Mouse (Mus musculus) myocyte (in vitro differentiated cells): Measurements from ENCODE around the gene Slmap. TPM values are rescaled to one million over a fixed set of nuclear protein-coding genes. Genes with fewer than 3 reads are reported as not detected.
"Not testable (repeated sequence)": the region's sequence is repeated elsewhere in the genome, so short reads cannot be mapped to it uniquely, and the experiment has no call there.

Experiments used
- H3K27me3 ChIP-seq: one replicate; pipeline ENCODE4 v1.6.1; 2011; ENCODE audit not compliant: control insufficient read depth, insufficient read depth, insufficient read length
- H3K36me3 ChIP-seq: one replicate; pipeline ENCODE4 v1.6.1; 2011; ENCODE audit not compliant: control insufficient read depth, insufficient read depth
- H3K4me2 ChIP-seq: one replicate; pipeline ENCODE4 v1.6.1; 2011; ENCODE audit warnings: low read depth, control low read depth
- H3K4me3 ChIP-seq: one replicate; pipeline ENCODE4 v1.5.1; 2011; ENCODE audit warnings: mild to moderate bottlenecking, control low read depth, moderate library complexity
- H3K79me2 ChIP-seq: one replicate; pipeline ENCODE4 v1.6.1; 2011; ENCODE audit not compliant: control insufficient read depth, insufficient read depth
- H3ac ChIP-seq: one replicate; pipeline ENCODE4 v1.6.1; 2011; ENCODE audit not compliant: control insufficient read depth, insufficient read length
- CEBPB ChIP-seq: IDR thresholded peaks from 2 replicates; pipeline ENCODE4 v1.6.1; 2011; ENCODE audit warnings: mild to moderate bottlenecking, moderate library complexity; ENCODE audit not compliant: poor library complexity, insufficient read depth, severe bottlenecking
- E2F4 ChIP-seq: IDR thresholded peaks from one replicate; pipeline ENCODE4 v1.6.1; 2011; ENCODE audit warnings: mild to moderate bottlenecking, control low read depth, moderate library complexity; ENCODE audit not compliant: insufficient read depth
- MAX ChIP-seq: IDR thresholded peaks from one replicate; pipeline ENCODE4 v1.6.1; 2011; ENCODE audit warnings: low read depth, mild to moderate bottlenecking, control low read depth
- MYOD1 ChIP-seq, 3 experiments: IDR thresholded peaks; one replicate each; pipeline ENCODE4 v1.6.1; 2011; ENCODE audit warnings: control low read depth in 2 of 3, low read depth in 2 of 3, mild to moderate bottlenecking in 2 of 3, moderate library complexity in 1 of 3; ENCODE audit not compliant: insufficient read length in 2 of 3, control insufficient read depth in 1 of 3
- MYOG ChIP-seq, 3 experiments: IDR thresholded peaks; one replicate each; pipeline ENCODE4 v1.6.1; 2011; ENCODE audit warnings: control low read depth in 2 of 3, low read depth in 2 of 3, mild to moderate bottlenecking in 2 of 3; ENCODE audit not compliant: insufficient read length in 2 of 3, control insufficient read depth in 1 of 3, insufficient read depth in 1 of 3
- POLR2A ChIP-seq: IDR thresholded peaks from one replicate; pipeline ENCODE4 v1.6.1; 2011; ENCODE audit warnings: low read depth, mild to moderate bottlenecking, control low read depth, moderate library complexity; ENCODE audit not compliant: insufficient read length
- POLR2AphosphoS2 ChIP-seq: IDR thresholded peaks from one replicate; pipeline ENCODE4 v1.6.1; 2011; ENCODE audit warnings: low read depth, control low read depth; ENCODE audit not compliant: insufficient read length
- REST ChIP-seq: IDR thresholded peaks from one replicate; pipeline ENCODE4 v1.6.1; 2011; ENCODE audit warnings: mild to moderate bottlenecking, control low read depth, moderate library complexity; ENCODE audit not compliant: insufficient read depth, insufficient read length
- SRF ChIP-seq: IDR thresholded peaks from one replicate; pipeline ENCODE4 v1.6.1; 2011; ENCODE audit warnings: low read depth; ENCODE audit not compliant: control insufficient read depth, insufficient read length
- TCF12 ChIP-seq: IDR thresholded peaks from one replicate; pipeline ENCODE4 v1.6.1; 2011; ENCODE audit warnings: mild to moderate bottlenecking, control low read depth; ENCODE audit not compliant: poor library complexity, insufficient read depth, severe bottlenecking
- TCF3 ChIP-seq: IDR thresholded peaks from one replicate; pipeline ENCODE4 v1.6.1; 2011; ENCODE audit warnings: low read depth, control low read depth; ENCODE audit not compliant: insufficient read length
- USF1 ChIP-seq: IDR thresholded peaks from one replicate; pipeline ENCODE4 v1.6.1; 2011; ENCODE audit warnings: low read depth, mild to moderate bottlenecking, control low read depth, moderate library complexity
- polyA plus RNA-seq: library from polyadenylated mRNA; unstranded; fragments of >200 nt; fragmentation: generic; extraction: Trizol; gene quantifications from one replicate; pipeline ENCODE4 v1.2.1, GENCODE M21; 2012; ENCODE audit warnings: missing spikeins

The Slmap gene
- polyA plus RNA-seq, 1 experiment = 15.5 TPM

DNA sequence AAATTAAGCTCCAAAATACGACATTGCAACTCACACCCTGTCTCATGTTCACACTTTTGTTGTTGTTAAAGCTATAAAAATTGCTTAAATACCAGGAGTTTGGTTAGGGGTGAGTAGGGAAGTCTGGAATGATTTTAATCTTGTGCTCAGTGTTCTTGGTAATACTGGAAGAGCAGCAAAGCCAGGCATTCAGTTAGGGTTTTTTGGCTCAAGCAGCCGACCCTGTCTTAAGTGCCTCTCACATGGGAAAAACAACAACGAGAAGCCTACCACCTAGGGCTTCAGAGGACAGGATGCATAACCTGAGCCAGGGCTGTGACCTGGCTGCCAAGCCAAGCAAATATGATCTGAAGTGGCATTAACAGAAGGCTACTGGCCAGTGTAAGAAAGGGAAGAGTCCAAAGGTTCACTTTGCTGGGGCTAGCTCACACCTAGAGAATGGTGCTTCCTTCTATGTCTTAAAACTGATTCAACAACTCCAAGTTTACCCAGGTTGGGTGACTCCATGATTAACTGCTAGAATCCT lies 41.6 kb upstream of the Slmap start:
- Histone ChIP-seq H3K4me2 (no peak overlapping the region), H3K79me2 (peaks cover 17% of the 10 kb centered on the region), H3K27me3 (no peaks in the 10 kb centered on the region), H3K36me3 (no peaks in the 10 kb centered on the region), H3K4me3 (no peak overlapping the region), H3ac (no peak overlapping the region)
- no peak for TF ChIP-seq TCF3
- no peak for TF ChIP-seq REST
- TF ChIP-seq CEBPB = no peak
- TF ChIP-seq MAX = no peak
- no peak for TF ChIP-seq MYOG (IDR thresholded peaks at IDR 0.05; ENCODE audit: control insufficient read depth in 1 of 3, insufficient read depth in 1 of 3, insufficient read length in 2 of 3, low read depth in 2 of 3)
- no peak for TF ChIP-seq SRF

DNA sequence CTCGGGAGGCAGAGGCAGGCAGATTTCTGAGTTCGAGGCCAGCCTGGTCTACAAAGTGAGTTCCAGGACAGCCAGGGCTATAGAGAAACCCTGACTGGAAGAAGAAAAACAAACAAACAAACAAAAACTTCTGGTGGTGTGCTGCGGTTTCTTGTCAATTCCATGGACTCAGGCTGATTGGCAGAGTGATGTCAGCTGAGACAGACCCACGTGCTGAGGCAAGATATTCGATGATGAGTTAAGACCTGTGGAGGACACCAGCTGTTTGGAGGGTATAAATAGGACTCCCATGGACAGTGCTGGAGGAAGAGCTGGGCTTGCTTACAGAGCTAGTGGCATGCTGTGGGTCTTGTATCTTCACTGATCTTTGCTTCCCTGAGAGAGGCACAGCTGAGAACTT lies 38.8 kb upstream of the Slmap start, which contains the start of gene Dennd6a:
Gene Dennd6a (plus strand): TSS at position 301 of the 400 bp plus-strand sequence.
- not testable (repeated sequence) for H3K36me3 ChIP-seq, H3K4me2 ChIP-seq, H3K4me3 ChIP-seq, H3ac ChIP-seq, H3K27me3 ChIP-seq, H3K79me2 ChIP-seq
- peak; percentile 65 for TF ChIP-seq USF1
- peak in 2 of 3 experiments; percentile 9 to 22 for TF ChIP-seq MYOD1 (IDR thresholded peaks at IDR 0.05; ENCODE audit: control insufficient read depth in 1 of 3, insufficient read length in 2 of 3, low read depth in 2 of 3)
- TF ChIP-seq MYOG (IDR thresholded peaks at IDR 0.05; ENCODE audit: control insufficient read depth in 1 of 3, insufficient read depth in 1 of 3, insufficient read length in 2 of 3, low read depth in 2 of 3) = peak in 2 of 3 experiments; percentile 9 to 42

DNA sequence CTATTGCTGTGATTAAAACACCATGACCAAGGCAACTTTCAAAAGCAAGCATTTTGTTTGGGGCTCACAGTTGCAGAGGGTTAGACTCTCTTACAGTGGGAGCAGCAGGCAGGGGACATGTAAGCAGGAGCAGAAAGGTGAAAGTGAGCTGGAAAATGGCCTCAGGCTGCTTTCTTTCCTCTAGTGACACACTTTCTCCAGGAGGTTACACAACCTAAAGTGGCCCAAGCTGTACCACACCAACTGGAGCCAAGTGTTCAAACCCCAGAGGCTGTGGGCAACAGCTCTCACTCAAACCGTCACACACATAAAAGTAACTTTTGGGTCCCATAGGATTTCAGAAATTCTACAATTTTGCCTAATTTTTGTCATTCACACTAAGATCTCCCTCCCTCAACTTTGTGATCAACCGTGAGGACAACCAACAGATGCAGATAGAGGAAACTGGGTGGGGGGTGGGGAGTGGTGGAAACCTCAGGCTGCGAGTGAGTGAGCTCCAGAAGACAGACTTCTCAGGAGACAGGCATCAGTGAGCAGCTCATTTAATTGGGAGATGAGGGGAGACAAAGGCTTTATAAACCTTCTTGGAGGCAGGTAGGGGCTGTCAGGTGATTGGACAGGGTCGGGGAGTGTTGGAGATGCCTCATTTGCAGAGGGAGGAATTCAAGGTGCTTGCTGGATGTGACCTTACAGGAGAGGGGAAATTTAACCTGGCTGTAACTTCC lies 37.4 kb upstream of the Slmap start:
- H3K36me3 ChIP-seq = no peaks in the 10 kb centered on the region
- no peak overlapping the region for H3K4me2 ChIP-seq
- no peak overlapping the region for H3K4me3 ChIP-seq
- H3K27me3 ChIP-seq = no peaks in the 10 kb centered on the region
- no peak overlapping the region for H3ac ChIP-seq
- no peaks in the 10 kb centered on the region for H3K79me2 ChIP-seq
- no peak for TF ChIP-seq MYOG (IDR thresholded peaks at IDR 0.05; ENCODE audit: control insufficient read depth in 1 of 3, insufficient read depth in 1 of 3, insufficient read length in 2 of 3, low read depth in 2 of 3)
- no peak for TF ChIP-seq SRF
- TF ChIP-seq MAX = no peak
- TF ChIP-seq MYOD1 (IDR thresholded peaks at IDR 0.05; ENCODE audit: control insufficient read depth in 1 of 3, insufficient read length in 2 of 3, low read depth in 2 of 3) = no peak

DNA sequence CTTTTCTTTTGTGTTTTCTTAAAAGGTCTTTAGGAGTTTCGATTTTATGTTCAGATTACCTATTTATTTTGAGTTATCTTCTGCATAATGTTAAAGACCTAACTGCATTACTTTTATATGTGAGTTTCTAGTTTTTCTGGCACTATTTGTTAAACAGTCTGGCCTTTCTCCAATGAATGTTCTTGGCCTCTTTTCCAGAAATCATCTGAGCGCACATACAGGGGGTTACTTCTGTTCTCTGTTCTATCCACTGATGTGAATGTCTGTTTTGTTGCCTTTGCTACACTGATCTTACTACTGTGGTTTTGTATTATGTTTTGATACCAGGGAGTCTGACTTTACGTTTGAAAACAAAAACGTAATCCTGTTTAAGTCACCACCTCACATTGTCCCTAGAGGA lies 35.1 kb upstream of the Slmap start:
- TF ChIP-seq TCF3 (no peak), MAX (no peak), REST (no peak), E2F4 (no peak), CEBPB (no peak), SRF (no peak), POLR2AphosphoS2 (no peak), TCF12 (no peak), MYOG (IDR thresholded peaks at IDR 0.05; ENCODE audit: control insufficient read depth in 1 of 3, insufficient read depth in 1 of 3, insufficient read length in 2 of 3, low read depth in 2 of 3) (no peak), MYOD1 (IDR thresholded peaks at IDR 0.05; ENCODE audit: control insufficient read depth in 1 of 3, insufficient read length in 2 of 3, low read depth in 2 of 3) (no peak), POLR2A (no peak), USF1 (no peak)
- Histone ChIP-seq H3K79me2 (no peaks in the 10 kb centered on the region), H3K4me3 (no peak overlapping the region)

DNA sequence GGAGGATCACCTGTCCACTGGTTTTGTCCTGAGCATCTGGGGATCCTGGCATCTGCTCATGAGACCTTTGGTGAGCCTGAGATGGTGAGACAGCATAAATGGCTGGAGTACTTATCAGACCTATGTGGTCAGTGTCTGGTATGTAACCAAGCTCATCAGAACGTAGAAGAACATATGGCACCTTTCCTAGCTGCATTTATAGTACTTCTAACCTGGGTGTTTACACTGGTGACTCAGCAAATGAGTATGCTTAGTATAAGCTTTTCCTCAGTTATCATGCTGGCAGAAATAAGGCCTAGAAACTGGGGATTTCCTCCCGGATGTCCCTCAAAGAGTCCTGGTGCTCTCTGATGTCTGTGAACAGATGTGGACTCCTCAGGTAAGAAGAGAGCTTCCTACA lies 27.5 kb upstream of the Slmap start:
- H3K4me3 ChIP-seq = no peak overlapping the region
- H3K4me2 ChIP-seq = no peak overlapping the region
- TF ChIP-seq MAX (no peak), MYOG (IDR thresholded peaks at IDR 0.05; ENCODE audit: control insufficient read depth in 1 of 3, insufficient read depth in 1 of 3, insufficient read length in 2 of 3, low read depth in 2 of 3) (no peak), POLR2AphosphoS2 (no peak), TCF3 (no peak), REST (no peak), TCF12 (no peak), SRF (no peak), E2F4 (no peak), CEBPB (no peak), POLR2A (no peak), USF1 (no peak), MYOD1 (IDR thresholded peaks at IDR 0.05; ENCODE audit: control insufficient read depth in 1 of 3, insufficient read length in 2 of 3, low read depth in 2 of 3) (no peak)
- H3K27me3 ChIP-seq = peaks cover 5% of the 10 kb centered on the region
- no peak overlapping the region for H3ac ChIP-seq
- no peaks in the 10 kb centered on the region for H3K36me3 ChIP-seq
- no peaks in the 10 kb centered on the region for H3K79me2 ChIP-seq

More for the DNA sequence above, 35.1 kb upstream of the Slmap start:
- no peak overlapping the region for H3ac ChIP-seq
- no peaks in the 10 kb centered on the region for H3K36me3 ChIP-seq
- H3K4me2 ChIP-seq = no peak overlapping the region
- H3K27me3 ChIP-seq = no peaks in the 10 kb centered on the region
